Mouse (Mus musculus): ENCODE measurements around the gene Sectm1b. TPM values are rescaled to one million over a fixed set of nuclear protein-coding genes. Genes with fewer than 3 reads are reported as not detected.
"Not testable (repeated sequence)": the region's sequence is repeated elsewhere in the genome, so short reads cannot be mapped to it uniquely, and the experiment has no call there.

Gene Sectm1b
- polyA plus RNA-seq, 1 experiment from 2014 or later, result not detected

- Histone ChIP-seq H3K27ac (no peak overlapping the region), H3K9ac (no peak overlapping the region), H3K27me3 (no peaks in the 10 kb centered on the region), H3K9me3 (replicated peaks) (no peaks in the 10 kb centered on the region), H3K4me1 (no peaks in the 10 kb centered on the region), H3K4me2 (replicated peaks) (no peak overlapping the region), H3K36me3 (no peaks in the 10 kb centered on the region), H3K4me3 (no peak overlapping the region)
- WGBS, result 89% methylated on average over 2 of the region's 2 CpGs
- no peak for ATAC-seq (ENCODE audit: low FRiP score)
Observed at GRCm38 (mm10) chr11:121089756-121090546, 26.6 kb upstream of the Sectm1b start.

GRCm38 (mm10) chr11:121088997-121089396 lies 25.6 kb upstream of the Sectm1b start:
- Histone ChIP-seq H3K4me2 (replicated peaks) (no peak overlapping the region), H3K9me3 (replicated peaks) (no peaks in the 10 kb centered on the region), H3K27ac (no peak overlapping the region), H3K36me3 (no peaks in the 10 kb centered on the region), H3K4me1 (no peaks in the 10 kb centered on the region), H3K9ac (no peak overlapping the region), H3K4me3 (no peak overlapping the region), H3K27me3 (no peaks in the 10 kb centered on the region)
- WGBS, result 82% methylated on average over 6 of the region's 6 CpGs
- ATAC-seq (ENCODE audit: low FRiP score), result no peak

GRCm38 (mm10) chr11:121086296-121086695 lies 22.9 kb upstream of the Sectm1b start:
- Histone ChIP-seq H3K27me3 (no peaks in the 10 kb centered on the region), H3K9ac (no peak overlapping the region), H3K36me3 (no peaks in the 10 kb centered on the region), H3K4me1 (no peaks in the 10 kb centered on the region), H3K27ac (no peak overlapping the region), H3K9me3 (replicated peaks) (no peaks in the 10 kb centered on the region), H3K4me3 (no peak overlapping the region), H3K4me2 (replicated peaks) (no peak overlapping the region)
- WGBS, result 73% methylated on average over 4 of the region's 4 CpGs
- no peak for ATAC-seq (ENCODE audit: low FRiP score)

GRCm38 (mm10) chr11:121085181-121085580 lies 21.8 kb upstream of the Sectm1b start:
- 79% methylated on average over 5 of the region's 5 CpGs for WGBS
- Histone ChIP-seq H3K4me1 (no peaks in the 10 kb centered on the region), H3K4me2 (replicated peaks) (no peak overlapping the region), H3K4me3 (no peak overlapping the region), H3K9ac (no peak overlapping the region), H3K27ac (no peak overlapping the region), H3K9me3 (replicated peaks) (no peaks in the 10 kb centered on the region), H3K27me3 (no peaks in the 10 kb centered on the region; the same call in 1 of the 2 replicates), H3K36me3 (no peaks in the 10 kb centered on the region)
- no peak for ATAC-seq (ENCODE audit: low FRiP score)

- Histone ChIP-seq H3K4me1 (no peaks in the 10 kb centered on the region), H3K4me3 (no peak overlapping the region), H3K27me3 (no peaks in the 10 kb centered on the region; the same call in 1 of the 2 replicates), H3K36me3 (no peaks in the 10 kb centered on the region), H3K27ac (no peak overlapping the region), H3K9me3 (replicated peaks) (no peaks in the 10 kb centered on the region), H3K4me2 (replicated peaks) (no peak overlapping the region), H3K9ac (no peak overlapping the region)
- no peak for ATAC-seq (ENCODE audit: low FRiP score)
- 82% methylated on average over 6 of the region's 6 CpGs for WGBS
Observed at GRCm38 (mm10) chr11:121082857-121083500, 19.6 kb upstream of the Sectm1b start.

- H3K9me3 ChIP-seq (replicated peaks), result no peaks in the 10 kb centered on the region
- no peak overlapping the region for H3K27ac ChIP-seq
- ATAC-seq (ENCODE audit: low FRiP score), result no peak
- H3K9ac ChIP-seq, result no peak overlapping the region
- no peaks in the 10 kb centered on the region; the same call in 1 of the 2 replicates for H3K27me3 ChIP-seq
- H3K36me3 ChIP-seq, result no peaks in the 10 kb centered on the region
- no peak overlapping the region for H3K4me2 ChIP-seq (replicated peaks)
- 81% methylated on average over 3 of the region's 3 CpGs for WGBS
- H3K4me1 ChIP-seq, result no peaks in the 10 kb centered on the region
- H3K4me3 ChIP-seq, result no peak overlapping the region
Observed at GRCm38 (mm10) chr11:121082250-121082649, 18.9 kb upstream of the Sectm1b start.

- H3K4me1 ChIP-seq, result no peaks in the 10 kb centered on the region
Observed at GRCm38 (mm10) chr11:121081120-121081519, 17.8 kb upstream of the Sectm1b start, which contains the start of gene Sectm1a. Gene Sectm1a, minus strand, starts transcription at chr11:121081220.

GRCm38 (mm10) chr11:121080330-121080729 lies 17.0 kb upstream of the Sectm1b start:
- Histone ChIP-seq H3K9me3 (replicated peaks) (no peaks in the 10 kb centered on the region), H3K4me1 (no peaks in the 10 kb centered on the region), H3K36me3 (no peaks in the 10 kb centered on the region), H3K4me2 (replicated peaks) (no peak overlapping the region), H3K4me3 (no peak overlapping the region), H3K9ac (no peak overlapping the region), H3K27me3 (no peaks in the 10 kb centered on the region; the same call in 1 of the 2 replicates), H3K27ac (no peak overlapping the region)
- no peak for ATAC-seq (ENCODE audit: low FRiP score)
- 93% methylated on average over 8 of the region's 8 CpGs for WGBS

More at GRCm38 (mm10) chr11:121081120-121081519, 17.8 kb upstream of the Sectm1b start, which contains the start of gene Sectm1a:
- Histone ChIP-seq H3K36me3 (no peaks in the 10 kb centered on the region), H3K4me3 (no peak within 1 kb of the TSS), H3K9me3 (replicated peaks) (no peaks in the 10 kb centered on the region), H3K9ac (no peak within 1 kb of the TSS), H3K4me2 (replicated peaks) (no peak within 1 kb of the TSS), H3K27ac (no peak within 1 kb of the TSS), H3K27me3 (no peaks in the 10 kb centered on the region; the same call in 1 of the 2 replicates)
- WGBS, result 73% methylated on average over 3 of the region's 3 CpGs
- no peak for ATAC-seq (ENCODE audit: low FRiP score)

GRCm38 (mm10) chr11:121075655-121076054 lies 12.3 kb upstream of the Sectm1b start:
- 71% methylated on average over 5 of the region's 5 CpGs for WGBS
- no peak for ATAC-seq (ENCODE audit: low FRiP score)
- Histone ChIP-seq H3K27me3 (no peaks in the 10 kb centered on the region; the same call in 1 of the 2 replicates), H3K4me1 (no peaks in the 10 kb centered on the region), H3K9me3 (replicated peaks) (no peaks in the 10 kb centered on the region), H3K27ac (no peak overlapping the region), H3K36me3 (no peaks in the 10 kb centered on the region), H3K9ac (no peak overlapping the region), H3K4me3 (no peak overlapping the region), H3K4me2 (replicated peaks) (no peak overlapping the region)

- not testable (repeated sequence) for ATAC-seq (ENCODE audit: low FRiP score)
Observed at GRCm38 (mm10) chr11:121069662-121070061, 6.3 kb upstream of the Sectm1b start.

GRCm38 (mm10) chr11:121067895-121068294 lies 4.5 kb upstream of the Sectm1b start:
- Histone ChIP-seq H3K4me3 (no peak overlapping the region), H3K9ac (no peak overlapping the region), H3K27me3 (no peaks in the 10 kb centered on the region), H3K9me3 (replicated peaks) (no peaks in the 10 kb centered on the region), H3K27ac (no peak overlapping the region), H3K36me3 (no peaks in the 10 kb centered on the region), H3K4me1 (no peaks in the 10 kb centered on the region), H3K4me2 (replicated peaks) (no peak overlapping the region)
- ATAC-seq (ENCODE audit: low FRiP score), result no peak
- 98% methylated on average over 2 of the region's 2 CpGs for WGBS

More at GRCm38 (mm10) chr11:121069662-121070061, 6.3 kb upstream of the Sectm1b start:
- not testable (repeated sequence) for H3K9me3 ChIP-seq (replicated peaks); H3K36me3 ChIP-seq; H3K27me3 ChIP-seq; H3K4me1 ChIP-seq; H3K27ac ChIP-seq; H3K9ac ChIP-seq; H3K4me2 ChIP-seq (replicated peaks); H3K4me3 ChIP-seq
- 95% methylated on average over 11 of the region's 16 CpGs for WGBS

GRCm38 (mm10) chr11:121064197-121064596 lies 828 bp upstream of the Sectm1b start:
- no peak for ATAC-seq (ENCODE audit: low FRiP score)
- 90% methylated on average over 3 of the region's 3 CpGs for WGBS
- no peak overlapping the region for H3K4me3 ChIP-seq
- H3K27me3 ChIP-seq, result no peaks in the 10 kb centered on the region
- no peak overlapping the region for H3K4me2 ChIP-seq (replicated peaks)
- no peaks in the 10 kb centered on the region for H3K36me3 ChIP-seq
- no peak overlapping the region for H3K9ac ChIP-seq
- H3K9me3 ChIP-seq (replicated peaks), result no peaks in the 10 kb centered on the region
- no peak overlapping the region for H3K27ac ChIP-seq
- no peaks in the 10 kb centered on the region for H3K4me1 ChIP-seq
